Mouse (Mus musculus): ENCODE data around the gene Tubgcp3.
A peak's percentile ranks its signal among the peaks of the same experiment; 100 is the strongest.
"Not testable (repeated sequence)": the region's sequence is repeated elsewhere in the genome, so short reads cannot be mapped to it uniquely, and the experiment has no call there.

The Tubgcp3 gene

DNA sequence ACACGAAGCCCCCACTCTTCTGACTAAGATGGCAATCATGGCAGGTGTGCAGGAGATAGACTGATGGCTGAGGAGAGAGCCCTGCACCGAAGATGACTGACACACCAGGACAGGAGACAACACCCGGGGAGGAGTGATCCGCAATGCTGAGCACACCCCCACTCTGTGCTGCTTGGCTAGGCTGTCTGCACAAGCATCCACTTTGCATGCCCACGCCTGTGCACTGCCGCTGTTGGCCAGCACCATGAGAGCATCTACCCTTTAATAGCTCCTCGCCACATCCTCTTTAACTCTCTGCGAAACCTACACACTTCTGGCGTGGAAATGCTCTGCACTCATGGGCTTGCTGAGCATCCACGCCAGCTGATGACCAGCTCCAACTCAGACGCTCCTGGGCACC, 33.6 kb downstream of the Tubgcp3 start:
- no peak for DNase-seq

DNA sequence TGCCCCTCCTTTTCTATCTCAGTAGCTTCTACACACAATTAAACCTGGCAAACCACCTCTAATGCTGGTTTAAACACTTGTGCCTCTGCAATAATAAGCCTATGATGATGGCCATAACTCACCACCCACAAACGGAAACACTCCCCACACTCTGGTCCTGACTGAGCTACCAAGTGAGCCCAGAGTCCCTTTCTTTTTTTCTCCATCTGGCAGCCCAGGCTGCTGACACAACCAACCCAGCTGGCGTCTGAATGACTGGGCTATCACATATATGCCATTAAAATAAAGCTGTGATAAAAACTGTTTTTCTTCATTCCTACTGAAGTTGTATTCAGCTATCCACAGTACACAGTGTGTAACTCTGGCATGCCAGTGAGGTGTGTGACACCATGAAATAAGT, 36.7 kb downstream of the Tubgcp3 start:
- DNase-seq, result no peak

- DNase-seq, result peak; percentile 68 to 72
Observed at GRCm38 (mm10) chr8:12629079-12629478, 43.0 kb downstream of the Tubgcp3 start.

DNA sequence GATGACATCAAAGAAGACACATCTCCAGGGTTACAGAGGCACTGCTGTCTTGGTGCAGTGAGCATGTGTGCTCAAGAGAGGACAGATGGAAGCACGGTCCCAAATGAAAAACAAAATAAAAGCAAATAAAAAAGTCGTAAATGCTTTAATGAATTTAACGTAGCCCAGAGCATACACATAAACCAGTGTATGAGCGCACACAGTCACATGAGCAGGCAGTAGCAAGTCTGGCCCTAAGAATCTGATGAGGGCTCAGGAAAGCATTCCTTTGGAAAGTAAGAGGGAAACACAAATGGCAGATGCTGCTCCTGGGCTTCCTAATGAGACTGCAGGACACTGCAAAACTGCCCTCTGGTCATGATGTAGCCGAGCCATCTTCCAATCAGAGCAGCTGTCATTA, 46.2 kb downstream of the Tubgcp3 start:
- no peak for DNase-seq

- DNase-seq, result no peak
Observed at GRCm38 (mm10) chr8:12621550-12622222, 50.4 kb downstream of the Tubgcp3 start.

DNA sequence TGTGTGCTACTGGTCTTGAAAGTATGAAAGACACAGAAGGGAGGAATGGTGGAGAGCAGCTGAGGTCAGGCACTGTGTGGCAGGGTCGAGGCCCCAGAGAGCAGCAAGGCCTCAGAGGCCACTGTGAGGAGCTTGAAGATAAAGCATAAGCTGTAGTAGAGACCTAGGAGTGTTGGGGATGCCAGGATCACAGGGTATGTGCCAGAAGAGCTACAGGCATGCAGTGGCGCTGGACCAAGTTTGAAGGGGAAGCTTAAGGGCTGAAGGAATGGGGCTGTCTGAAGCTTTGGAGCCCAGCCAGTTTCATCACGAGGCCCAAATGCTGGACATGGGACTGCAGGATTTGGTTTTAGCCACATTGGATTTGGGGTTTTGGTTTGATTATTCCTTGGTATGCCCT, 54.7 kb downstream of the Tubgcp3 start:
- DNase-seq, result not testable (repeated sequence)

GRCm38 (mm10) chr8:12613201-12613600, 58.8 kb downstream of the Tubgcp3 start:
- DNase-seq, result no peak

DNA sequence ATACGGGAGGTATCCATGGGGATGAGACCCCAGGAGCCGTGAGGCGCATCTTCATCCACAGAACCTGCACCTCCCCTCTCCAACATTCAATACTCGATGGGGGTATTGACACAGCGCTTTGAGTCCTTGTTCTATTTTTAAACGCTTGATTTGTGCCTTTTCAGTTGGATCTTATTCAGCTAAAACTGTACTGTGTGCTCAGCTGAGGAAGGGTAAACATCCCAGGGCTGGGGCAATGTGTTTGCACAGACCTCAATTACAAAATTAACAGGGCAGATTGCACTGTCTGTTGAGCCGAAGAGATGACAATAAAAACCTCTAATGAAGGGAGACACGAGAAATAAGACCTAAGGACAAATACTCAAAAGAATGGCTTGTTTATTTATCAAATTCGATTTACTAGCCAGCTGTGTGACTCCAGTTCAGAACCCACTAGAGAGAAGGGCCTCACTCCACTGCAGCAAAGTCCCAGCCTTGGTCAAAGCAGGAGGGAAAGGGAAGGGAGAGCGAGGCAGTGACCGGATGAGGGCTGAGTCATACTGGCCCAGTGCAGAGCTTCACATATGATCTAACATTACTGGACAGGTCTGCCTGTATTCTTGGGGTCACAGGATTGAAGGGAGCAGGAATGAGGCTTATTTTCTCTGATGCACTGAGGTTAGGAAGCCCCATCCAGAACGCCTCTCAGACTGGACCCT, 62.1 kb downstream of the Tubgcp3 start:
- DNase-seq, result no peak

- DNase-seq, result no peak
Observed at GRCm38 (mm10) chr8:12608810-12609209, 63.2 kb downstream of the Tubgcp3 start.

GRCm38 (mm10) chr8:12607223-12607622, 64.8 kb downstream of the Tubgcp3 start:
- peak; percentile 91 for DNase-seq

DNA sequence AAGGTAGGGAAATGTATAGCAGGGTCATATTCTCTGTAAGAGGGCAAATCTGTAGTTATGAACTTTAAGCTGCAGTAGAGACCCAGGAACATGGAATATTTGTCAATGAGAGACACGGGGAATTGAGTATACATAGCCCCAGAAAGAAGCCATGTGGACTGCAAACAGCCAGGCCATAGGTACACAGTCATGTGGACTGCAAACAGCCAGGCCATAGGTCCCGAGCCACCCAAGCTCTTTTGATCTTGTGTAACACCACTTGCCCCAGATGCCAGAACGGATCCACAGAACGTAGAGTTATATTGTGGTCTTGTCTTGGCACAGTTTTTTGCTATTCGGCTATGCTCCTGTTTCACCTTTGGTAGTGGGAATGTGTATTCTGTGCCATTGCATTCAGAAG, 88.3 kb downstream of the Tubgcp3 start:
- no peak for DNase-seq

DNA sequence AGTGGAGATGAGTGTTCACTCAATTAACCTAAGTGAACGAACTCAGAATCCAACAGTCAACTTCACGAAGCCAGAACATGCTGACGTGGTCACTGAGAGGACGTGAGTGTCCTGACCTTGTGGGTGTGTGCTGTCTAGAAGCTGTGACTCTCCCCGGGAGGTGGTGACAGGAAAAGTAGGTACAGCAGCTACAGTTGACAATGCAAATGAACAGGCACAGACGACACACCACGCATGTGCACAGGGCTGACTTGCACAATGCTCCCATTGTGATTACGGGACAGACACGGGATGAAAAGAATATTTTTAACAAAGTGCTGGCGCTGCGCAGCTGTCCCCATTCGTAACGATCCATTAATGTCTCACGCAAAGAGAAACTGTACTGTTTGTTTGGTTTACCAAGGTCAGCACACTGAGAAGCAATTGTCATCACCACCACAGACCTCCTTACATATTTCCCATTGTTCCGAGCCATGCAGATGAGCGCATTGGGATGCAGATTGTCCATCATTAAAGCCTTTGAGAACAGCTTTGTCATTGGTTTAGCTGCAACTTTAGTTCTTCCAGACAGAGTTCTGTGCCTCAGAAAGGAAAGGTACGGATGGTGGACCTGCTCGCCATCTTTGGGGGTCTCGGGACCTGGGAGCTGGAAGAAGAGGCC, 92.6 kb downstream of the Tubgcp3 start:
- not testable (repeated sequence) for DNase-seq

DNA sequence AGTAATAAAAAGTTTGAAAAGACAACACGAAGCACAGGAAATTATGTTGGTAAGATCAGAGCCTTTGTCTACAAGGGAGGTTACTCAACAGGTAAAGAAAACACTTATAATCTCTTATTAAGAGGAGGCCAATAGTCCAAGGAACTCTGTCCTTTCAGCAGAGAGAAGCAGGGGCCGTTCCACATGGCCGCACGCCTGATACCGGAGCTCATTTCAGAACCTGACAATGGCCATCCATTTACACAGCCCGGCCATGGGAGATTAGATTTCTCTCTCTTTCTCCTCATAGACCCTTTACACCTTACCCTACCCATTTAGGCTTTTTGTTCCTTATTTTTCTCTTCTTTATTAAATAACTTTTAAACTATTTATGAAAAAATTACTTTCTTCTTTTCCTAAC, 95.3 kb downstream of the Tubgcp3 start:
- DNase-seq, result peak; percentile 34 to 42

GRCm38 (mm10) chr8:12576003-12576402, 96.0 kb downstream of the Tubgcp3 start:
- DNase-seq, result no peak

GRCm38 (mm10) chr8:12572814-12573534, 99.1 kb downstream of the Tubgcp3 start, which contains the start of gene Spaca7:
Gene Spaca7, plus strand, starts transcription at chr8:12573029.
- DNase-seq, result peak in 1 of 2 experiments; percentile 10

GRCm38 (mm10) chr8:12566509-12566908, 105.5 kb downstream of the Tubgcp3 start:
- no peak for DNase-seq

DNA sequence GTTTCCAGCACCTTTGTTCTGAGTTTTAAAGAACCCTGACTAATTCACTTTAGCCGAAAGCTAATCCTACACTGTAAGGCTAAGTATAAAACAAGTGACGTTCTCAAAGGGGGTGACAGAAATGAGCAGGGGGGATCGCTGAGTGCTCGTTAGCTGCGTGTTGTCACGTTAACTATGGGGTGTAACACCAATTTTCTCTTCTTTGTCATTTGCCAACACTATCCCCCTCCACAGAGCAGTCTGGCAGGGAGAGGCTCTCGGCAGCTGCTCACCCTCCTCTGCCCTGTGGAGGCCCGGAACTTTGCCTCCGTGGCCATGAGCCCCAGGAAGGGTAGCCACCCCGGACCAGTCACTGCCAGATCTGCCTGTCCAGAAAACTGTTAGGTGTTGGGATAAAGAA, 106.6 kb downstream of the Tubgcp3 start:
- DNase-seq, result no peak

DNA sequence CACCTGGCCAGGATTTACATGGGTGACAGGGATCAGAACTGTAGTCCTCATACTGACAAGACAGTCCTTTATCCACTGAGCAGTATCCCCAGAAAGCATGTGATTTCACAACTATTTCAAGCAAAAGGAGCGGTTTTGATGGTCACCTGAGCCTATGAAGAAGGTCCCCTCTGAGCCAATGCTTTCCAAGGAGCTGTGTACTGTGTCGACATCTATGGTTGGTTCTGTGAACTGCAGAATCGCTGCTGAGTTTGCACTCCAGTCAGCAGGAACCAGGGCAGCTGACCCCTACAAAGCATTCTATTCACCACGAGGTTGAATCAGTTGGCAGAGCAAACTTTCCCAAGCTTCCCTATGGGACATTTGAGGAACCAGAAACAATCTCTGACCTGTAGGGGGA, 107.7 kb downstream of the Tubgcp3 start:
- DNase-seq, result peak; percentile 61 to 67
